Mouse (Mus musculus): ENCODE data around the gene Pld4. TPM values are rescaled to one million over a fixed set of nuclear protein-coding genes. Genes with fewer than 3 reads are reported as not detected.

Gene Pld4
- polyA plus RNA-seq, 1 experiment from 2014 or later, result 1.7 TPM

DNA sequence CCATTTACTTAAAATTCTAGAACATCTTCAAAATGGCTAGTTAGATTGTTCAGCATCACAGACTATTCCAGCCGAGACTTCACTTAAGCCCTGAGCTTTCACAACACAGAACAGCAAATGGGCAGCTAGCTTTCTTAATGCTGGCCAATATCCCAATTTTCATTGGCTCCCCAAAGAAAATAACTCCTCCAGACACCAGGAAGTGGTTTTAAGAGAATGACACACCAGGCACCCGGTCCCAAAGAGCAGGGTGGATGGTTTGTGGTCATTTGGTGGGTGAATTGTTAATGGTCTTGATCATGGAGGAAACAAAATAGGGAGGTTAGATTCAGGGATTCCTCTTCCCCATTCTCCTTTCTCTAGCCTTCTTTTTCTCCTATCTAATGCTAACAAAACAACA lies 8.1 kb upstream of the Pld4 start:
- no peak overlapping the region for H3K9ac ChIP-seq (ENCODE audit: low read depth, low read length)
- H3K36me3 ChIP-seq (ENCODE audit: control insufficient read depth, insufficient read depth, low read length), result no peaks in the 10 kb centered on the region
- no peak overlapping the region for H3K4me2 ChIP-seq
- H3K9me3 ChIP-seq (replicated peaks; ENCODE audit: control insufficient read depth, low read length), result 0 out of 2 replicates have a peak, but pooled peaks cover 2% of the 10 kb centered on the region
- peaks cover 4% of the 10 kb centered on the region; the same call in 1 of the 2 replicates for H3K27me3 ChIP-seq (ENCODE audit: control insufficient read depth, insufficient read depth, low read length)
- H3K4me3 ChIP-seq (ENCODE audit: low read depth, low read length), result no peak overlapping the region
- ATAC-seq (replicated peaks; ENCODE audit: insufficient number of reproducible peaks, low FRiP score, low TSS enrichment), result no peak
- H3K27ac ChIP-seq (ENCODE audit: low read depth, low read length), result no peak overlapping the region
- 49% methylated on average over 2 of the region's 2 CpGs for WGBS (ENCODE audit: insufficient replicate concordance)
- H3K4me1 ChIP-seq (ENCODE audit: control insufficient read depth, insufficient read depth, low read length), result no peaks in the 10 kb centered on the region

DNA sequence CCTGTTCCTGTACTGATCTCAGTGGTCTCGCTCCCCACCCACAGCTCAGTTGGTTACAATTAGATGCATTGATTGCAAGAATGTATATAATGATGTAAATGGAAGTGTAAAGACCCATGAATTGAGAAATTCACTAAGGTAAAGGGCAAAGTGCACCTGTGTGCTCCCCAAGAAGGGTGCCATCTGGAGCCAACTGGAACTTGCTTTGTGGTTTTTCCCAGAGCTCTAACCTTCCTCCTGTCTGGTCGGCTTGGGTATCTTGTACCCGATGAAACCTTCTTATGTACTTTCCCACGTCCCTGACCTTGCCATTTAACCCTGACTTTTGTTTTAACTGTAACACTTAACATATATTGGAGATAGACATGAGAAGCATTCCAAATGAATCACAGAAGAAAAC lies 4.6 kb upstream of the Pld4 start:
- Histone ChIP-seq H3K27ac (ENCODE audit: low read depth, low read length) (no peak overlapping the region), H3K36me3 (ENCODE audit: control insufficient read depth, insufficient read depth, low read length) (no peaks in the 10 kb centered on the region), H3K9ac (ENCODE audit: low read depth, low read length) (no peak overlapping the region), H3K4me3 (ENCODE audit: low read depth, low read length) (no peak overlapping the region), H3K9me3 (replicated peaks; ENCODE audit: control insufficient read depth, low read length) (0 out of 2 replicates have a peak, but pooled peaks cover 2% of the 10 kb centered on the region), H3K4me2 (no peak overlapping the region), H3K27me3 (ENCODE audit: control insufficient read depth, insufficient read depth, low read length) (peaks cover 4% of the 10 kb centered on the region; the same call in 1 of the 2 replicates), H3K4me1 (ENCODE audit: control insufficient read depth, insufficient read depth, low read length) (no peaks in the 10 kb centered on the region)
- WGBS (ENCODE audit: insufficient replicate concordance), result 59% methylated on average over 4 of the region's 4 CpGs
- ATAC-seq (replicated peaks; ENCODE audit: insufficient number of reproducible peaks, low FRiP score, low TSS enrichment), result no peak

DNA sequence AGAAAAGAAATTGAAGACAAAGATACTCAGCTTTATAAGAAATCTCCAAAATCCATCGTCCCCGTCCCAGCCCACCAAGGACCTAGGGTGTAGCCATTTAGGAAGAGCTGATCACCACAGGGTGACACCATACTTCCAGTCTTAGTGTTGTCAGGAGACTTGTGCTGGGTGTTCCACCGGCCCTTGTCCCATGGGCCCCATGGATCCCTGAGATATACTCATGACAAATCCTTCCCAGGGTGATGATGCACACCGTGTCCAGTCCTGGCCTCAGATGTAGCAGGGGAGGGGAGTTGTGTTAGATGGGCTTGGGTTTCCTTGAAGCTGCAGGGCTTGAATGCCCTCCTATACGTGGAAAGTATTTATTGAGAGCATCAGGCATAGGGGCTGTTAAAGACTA lies 2.6 kb upstream of the Pld4 start:
- ATAC-seq (replicated peaks; ENCODE audit: insufficient number of reproducible peaks, low FRiP score, low TSS enrichment), result no peak
- Histone ChIP-seq H3K9ac (ENCODE audit: low read depth, low read length) (no peak overlapping the region), H3K27ac (ENCODE audit: low read depth, low read length) (no peak overlapping the region), H3K4me3 (ENCODE audit: low read depth, low read length) (no peak overlapping the region), H3K36me3 (ENCODE audit: control insufficient read depth, insufficient read depth, low read length) (no peaks in the 10 kb centered on the region), H3K4me1 (ENCODE audit: control insufficient read depth, insufficient read depth, low read length) (no peaks in the 10 kb centered on the region), H3K27me3 (ENCODE audit: control insufficient read depth, insufficient read depth, low read length) (peaks cover 4% of the 10 kb centered on the region; the same call in 1 of the 2 replicates), H3K9me3 (replicated peaks; ENCODE audit: control insufficient read depth, low read length) (0 out of 2 replicates have a peak, but pooled peaks cover 2% of the 10 kb centered on the region), H3K4me2 (no peak overlapping the region)
- WGBS (ENCODE audit: insufficient replicate concordance), result 76% methylated on average over 5 of the region's 5 CpGs

DNA sequence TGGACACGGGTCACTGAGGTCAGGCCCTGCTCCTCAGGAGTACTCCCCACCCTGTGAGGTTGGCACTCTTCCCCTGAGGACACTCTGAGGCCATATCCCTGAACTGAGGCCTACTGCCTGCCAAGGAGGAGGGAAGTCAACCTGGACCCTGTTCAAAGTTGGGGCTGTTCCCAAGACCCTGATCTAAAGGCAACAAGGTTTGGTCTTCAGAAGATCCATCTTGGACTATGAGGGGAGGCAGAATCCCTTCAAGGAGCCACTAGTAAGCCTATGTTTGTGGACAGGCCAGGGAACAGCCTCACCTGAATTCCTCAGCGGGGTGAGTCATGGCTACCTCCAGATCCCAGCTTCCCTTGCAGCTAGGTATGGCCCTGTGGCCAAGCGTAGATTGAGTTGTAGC lies 984 bp upstream of the Pld4 start:
- Histone ChIP-seq H3K36me3 (ENCODE audit: control insufficient read depth, insufficient read depth, low read length) (no peaks in the 10 kb centered on the region), H3K27ac (ENCODE audit: low read depth, low read length) (no peak overlapping the region), H3K4me2 (no peak overlapping the region), H3K9me3 (replicated peaks; ENCODE audit: control insufficient read depth, low read length) (0 out of 2 replicates have a peak, but pooled peaks cover 2% of the 10 kb centered on the region), H3K9ac (ENCODE audit: low read depth, low read length) (no peak overlapping the region), H3K27me3 (ENCODE audit: control insufficient read depth, insufficient read depth, low read length) (peaks cover 4% of the 10 kb centered on the region; the same call in 1 of the 2 replicates), H3K4me1 (ENCODE audit: control insufficient read depth, insufficient read depth, low read length) (no peaks in the 10 kb centered on the region), H3K4me3 (ENCODE audit: low read depth, low read length) (no peak overlapping the region)
- 87% methylated on average over 3 of the region's 3 CpGs for WGBS (ENCODE audit: insufficient replicate concordance)
- ATAC-seq (replicated peaks; ENCODE audit: insufficient number of reproducible peaks, low FRiP score, low TSS enrichment), result no peak

DNA sequence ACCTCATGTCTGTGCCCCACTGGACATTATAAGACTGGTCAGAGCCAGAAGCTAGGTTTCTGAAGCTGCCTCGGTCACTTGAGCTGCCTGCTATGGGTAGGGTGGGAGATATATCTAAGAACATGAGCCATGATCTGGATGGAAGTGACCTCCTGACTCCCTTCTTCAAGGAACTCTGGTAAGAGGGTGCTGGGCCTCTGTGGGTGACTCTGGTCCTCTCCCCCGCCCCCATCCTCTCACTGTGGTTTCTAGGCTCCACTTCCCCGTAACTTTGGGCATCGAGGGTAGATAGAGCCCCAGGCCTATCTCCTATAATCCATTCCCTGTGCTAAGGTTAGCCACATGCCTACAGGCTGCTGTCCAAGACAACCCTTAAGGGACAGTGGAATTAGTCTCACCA lies 956 bp downstream of the Pld4 start:
- no peaks in the 10 kb centered on the region for H3K36me3 ChIP-seq (ENCODE audit: control insufficient read depth, insufficient read depth, low read length)
- H3K9ac ChIP-seq (ENCODE audit: low read depth, low read length), result no peak overlapping the region
- 64% methylated on average over 4 of the region's 4 CpGs for WGBS (ENCODE audit: insufficient replicate concordance)
- no peak overlapping the region for H3K4me3 ChIP-seq (ENCODE audit: low read depth, low read length)
- no peaks in the 10 kb centered on the region for H3K27me3 ChIP-seq (ENCODE audit: control insufficient read depth, insufficient read depth, low read length)
- no peak overlapping the region for H3K27ac ChIP-seq (ENCODE audit: low read depth, low read length)
- H3K4me1 ChIP-seq (ENCODE audit: control insufficient read depth, insufficient read depth, low read length), result no peaks in the 10 kb centered on the region
- ATAC-seq (replicated peaks; ENCODE audit: insufficient number of reproducible peaks, low FRiP score, low TSS enrichment), result no peak
- 0 out of 2 replicates have a peak, but pooled peaks cover 2% of the 10 kb centered on the region for H3K9me3 ChIP-seq (replicated peaks; ENCODE audit: control insufficient read depth, low read length)
- no peak overlapping the region for H3K4me2 ChIP-seq

DNA sequence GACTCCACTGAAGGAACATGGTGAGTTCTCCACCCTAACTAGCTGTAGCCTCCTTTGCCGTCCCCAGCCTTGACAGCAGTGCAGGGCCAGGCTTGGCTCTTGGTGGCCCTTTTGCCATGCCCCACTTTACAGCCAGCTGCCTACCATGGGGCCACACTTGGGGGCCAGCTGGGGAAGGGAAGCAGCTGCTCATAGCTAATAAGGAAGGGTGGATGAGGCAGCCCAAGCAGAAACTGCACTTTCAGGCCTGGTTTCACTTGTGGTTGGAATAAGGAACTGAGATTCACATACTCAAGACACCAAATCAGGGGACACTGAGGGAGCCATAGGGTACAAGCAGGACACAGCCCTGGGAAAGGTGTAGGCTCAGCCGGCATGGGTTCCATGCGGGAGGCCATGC lies 1.6 kb downstream of the Pld4 start:
- Histone ChIP-seq H3K4me2 (no peak overlapping the region), H3K9me3 (replicated peaks; ENCODE audit: control insufficient read depth, low read length) (no peaks in the 10 kb centered on the region), H3K36me3 (ENCODE audit: control insufficient read depth, insufficient read depth, low read length) (no peaks in the 10 kb centered on the region), H3K27ac (ENCODE audit: low read depth, low read length) (no peak overlapping the region), H3K27me3 (ENCODE audit: control insufficient read depth, insufficient read depth, low read length) (no peaks in the 10 kb centered on the region), H3K4me3 (ENCODE audit: low read depth, low read length) (no peak overlapping the region), H3K9ac (ENCODE audit: low read depth, low read length) (no peak overlapping the region), H3K4me1 (ENCODE audit: control insufficient read depth, insufficient read depth, low read length) (no peaks in the 10 kb centered on the region)
- WGBS (ENCODE audit: insufficient replicate concordance), result 83% methylated on average over 3 of the region's 3 CpGs
- no peak for ATAC-seq (replicated peaks; ENCODE audit: insufficient number of reproducible peaks, low FRiP score, low TSS enrichment)

DNA sequence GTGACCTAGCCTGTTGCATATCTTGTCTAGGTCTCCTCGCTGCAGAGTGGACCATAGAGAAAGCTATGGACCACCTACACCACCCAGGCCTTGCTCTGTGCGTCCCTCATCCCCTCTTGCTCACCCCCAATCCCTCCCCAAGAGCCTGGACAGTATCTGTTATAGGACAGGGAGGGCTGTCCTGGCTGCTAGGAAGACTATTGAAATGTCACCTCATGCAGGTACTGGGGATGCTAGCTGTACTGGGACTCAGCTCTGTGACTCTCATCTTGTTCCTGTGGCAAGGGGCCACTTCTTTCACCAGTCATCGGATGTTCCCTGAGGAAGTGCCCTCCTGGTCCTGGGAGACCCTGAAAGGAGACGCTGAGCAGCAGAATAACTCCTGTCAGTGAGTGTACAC lies 2.7 kb downstream of the Pld4 start:
- ATAC-seq (replicated peaks; ENCODE audit: insufficient number of reproducible peaks, low FRiP score, low TSS enrichment), result no peak
- 68% methylated on average over 4 of the region's 4 CpGs for WGBS (ENCODE audit: insufficient replicate concordance)

DNA sequence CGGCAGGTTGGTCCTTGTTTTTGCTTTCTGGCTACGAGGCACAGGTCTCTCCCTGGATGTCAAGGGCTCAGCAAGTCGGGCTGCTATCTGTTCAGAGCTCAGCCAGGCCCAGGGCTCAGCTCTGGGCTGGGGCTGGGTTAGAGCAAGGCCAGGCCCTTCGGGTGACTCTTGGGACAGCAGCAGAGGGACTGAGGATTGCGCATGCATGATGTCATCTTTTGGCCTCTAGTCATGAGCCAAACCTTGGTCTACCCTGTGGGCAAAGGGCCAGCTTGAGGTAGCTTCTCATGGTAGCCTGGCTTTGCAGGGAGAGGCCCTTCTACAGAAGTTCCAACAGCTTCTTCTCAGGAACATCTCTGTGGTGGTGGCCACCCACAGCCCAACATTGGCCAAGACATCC lies 3.7 kb downstream of the Pld4 start:
- H3K4me3 ChIP-seq (ENCODE audit: low read depth, low read length), result no peak overlapping the region
- no peaks in the 10 kb centered on the region for H3K36me3 ChIP-seq (ENCODE audit: control insufficient read depth, insufficient read depth, low read length)
- no peak overlapping the region for H3K27ac ChIP-seq (ENCODE audit: low read depth, low read length)
- no peak overlapping the region for H3K4me2 ChIP-seq
- no peaks in the 10 kb centered on the region for H3K4me1 ChIP-seq (ENCODE audit: control insufficient read depth, insufficient read depth, low read length)
- no peaks in the 10 kb centered on the region for H3K9me3 ChIP-seq (replicated peaks; ENCODE audit: control insufficient read depth, low read length)
- H3K27me3 ChIP-seq (ENCODE audit: control insufficient read depth, insufficient read depth, low read length), result no peaks in the 10 kb centered on the region
- ATAC-seq (replicated peaks; ENCODE audit: insufficient number of reproducible peaks, low FRiP score, low TSS enrichment), result no peak
- 78% methylated on average over 5 of the region's 5 CpGs for WGBS (ENCODE audit: insufficient replicate concordance)
- H3K9ac ChIP-seq (ENCODE audit: low read depth, low read length), result no peak overlapping the region

More for the DNA sequence above, 2.7 kb downstream of the Pld4 start:
- H3K4me3 ChIP-seq (ENCODE audit: low read depth, low read length), result no peak overlapping the region
- H3K36me3 ChIP-seq (ENCODE audit: control insufficient read depth, insufficient read depth, low read length), result no peaks in the 10 kb centered on the region
- no peaks in the 10 kb centered on the region for H3K27me3 ChIP-seq (ENCODE audit: control insufficient read depth, insufficient read depth, low read length)
- no peaks in the 10 kb centered on the region for H3K9me3 ChIP-seq (replicated peaks; ENCODE audit: control insufficient read depth, low read length)
- H3K9ac ChIP-seq (ENCODE audit: low read depth, low read length), result no peak overlapping the region
- H3K4me1 ChIP-seq (ENCODE audit: control insufficient read depth, insufficient read depth, low read length), result no peaks in the 10 kb centered on the region
- H3K27ac ChIP-seq (ENCODE audit: low read depth, low read length), result no peak overlapping the region
- H3K4me2 ChIP-seq, result no peak overlapping the region

DNA sequence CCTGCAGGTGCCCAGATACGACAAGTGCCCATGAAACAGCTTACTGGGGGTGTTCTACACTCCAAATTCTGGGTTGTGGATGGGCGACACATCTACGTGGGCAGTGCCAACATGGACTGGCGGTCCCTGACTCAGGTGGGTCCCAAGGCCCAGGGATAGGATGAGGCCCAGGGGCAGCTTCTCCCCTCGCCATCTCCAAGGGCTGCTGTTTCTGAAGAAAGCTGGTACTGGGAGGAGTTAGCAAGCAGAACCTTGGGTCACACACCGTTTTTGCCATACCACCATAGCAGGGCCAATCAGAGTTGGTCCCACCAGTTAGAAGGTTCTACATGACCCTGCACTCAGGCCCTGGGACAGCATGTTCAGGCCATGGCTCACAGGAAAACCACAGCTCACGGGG lies 4.5 kb downstream of the Pld4 start:
- Histone ChIP-seq H3K4me1 (ENCODE audit: control insufficient read depth, insufficient read depth, low read length) (0 out of 2 replicates have a peak, but pooled peaks cover 5% of the 10 kb centered on the region), H3K27ac (ENCODE audit: low read depth, low read length) (no peak overlapping the region), H3K27me3 (ENCODE audit: control insufficient read depth, insufficient read depth, low read length) (no peaks in the 10 kb centered on the region), H3K9ac (ENCODE audit: low read depth, low read length) (no peak overlapping the region), H3K4me2 (no peak overlapping the region), H3K36me3 (ENCODE audit: control insufficient read depth, insufficient read depth, low read length) (no peaks in the 10 kb centered on the region), H3K4me3 (ENCODE audit: low read depth, low read length) (no peak overlapping the region), H3K9me3 (replicated peaks; ENCODE audit: control insufficient read depth, low read length) (no peaks in the 10 kb centered on the region)
- 83% methylated on average over 7 of the region's 7 CpGs for WGBS (ENCODE audit: insufficient replicate concordance)
- no peak for ATAC-seq (replicated peaks; ENCODE audit: insufficient number of reproducible peaks, low FRiP score, low TSS enrichment)
